Mouse (Mus musculus) myocyte (in vitro differentiated cells): ENCODE measurements around the gene Crebrf.

Experiments used
- CEBPB ChIP-seq: IDR thresholded peaks from 2 replicates; pipeline ENCODE4 v1.6.1; 2011; ENCODE audit warnings: mild to moderate bottlenecking, moderate library complexity; ENCODE audit not compliant: poor library complexity, insufficient read depth, severe bottlenecking
- E2F4 ChIP-seq: IDR thresholded peaks from one replicate; pipeline ENCODE4 v1.6.1; 2011; ENCODE audit warnings: mild to moderate bottlenecking, control low read depth, moderate library complexity; ENCODE audit not compliant: insufficient read depth
- MAX ChIP-seq: IDR thresholded peaks from one replicate; pipeline ENCODE4 v1.6.1; 2011; ENCODE audit warnings: low read depth, mild to moderate bottlenecking, control low read depth
- MYOD1 ChIP-seq, 3 experiments: IDR thresholded peaks; one replicate each; pipeline ENCODE4 v1.6.1; 2011; ENCODE audit warnings: control low read depth in 2 of 3, low read depth in 2 of 3, mild to moderate bottlenecking in 2 of 3, moderate library complexity in 1 of 3; ENCODE audit not compliant: insufficient read length in 2 of 3, control insufficient read depth in 1 of 3
- MYOG ChIP-seq, 3 experiments: IDR thresholded peaks; one replicate each; pipeline ENCODE4 v1.6.1; 2011; ENCODE audit warnings: control low read depth in 2 of 3, low read depth in 2 of 3, mild to moderate bottlenecking in 2 of 3; ENCODE audit not compliant: insufficient read length in 2 of 3, control insufficient read depth in 1 of 3, insufficient read depth in 1 of 3
- POLR2A ChIP-seq: IDR thresholded peaks from one replicate; pipeline ENCODE4 v1.6.1; 2011; ENCODE audit warnings: low read depth, mild to moderate bottlenecking, control low read depth, moderate library complexity; ENCODE audit not compliant: insufficient read length
- POLR2AphosphoS2 ChIP-seq: IDR thresholded peaks from one replicate; pipeline ENCODE4 v1.6.1; 2011; ENCODE audit warnings: low read depth, control low read depth; ENCODE audit not compliant: insufficient read length
- REST ChIP-seq: IDR thresholded peaks from one replicate; pipeline ENCODE4 v1.6.1; 2011; ENCODE audit warnings: mild to moderate bottlenecking, control low read depth, moderate library complexity; ENCODE audit not compliant: insufficient read depth, insufficient read length
- TCF12 ChIP-seq: IDR thresholded peaks from one replicate; pipeline ENCODE4 v1.6.1; 2011; ENCODE audit warnings: mild to moderate bottlenecking, control low read depth; ENCODE audit not compliant: poor library complexity, insufficient read depth, severe bottlenecking
- USF1 ChIP-seq: IDR thresholded peaks from one replicate; pipeline ENCODE4 v1.6.1; 2011; ENCODE audit warnings: low read depth, mild to moderate bottlenecking, control low read depth, moderate library complexity

DNA sequence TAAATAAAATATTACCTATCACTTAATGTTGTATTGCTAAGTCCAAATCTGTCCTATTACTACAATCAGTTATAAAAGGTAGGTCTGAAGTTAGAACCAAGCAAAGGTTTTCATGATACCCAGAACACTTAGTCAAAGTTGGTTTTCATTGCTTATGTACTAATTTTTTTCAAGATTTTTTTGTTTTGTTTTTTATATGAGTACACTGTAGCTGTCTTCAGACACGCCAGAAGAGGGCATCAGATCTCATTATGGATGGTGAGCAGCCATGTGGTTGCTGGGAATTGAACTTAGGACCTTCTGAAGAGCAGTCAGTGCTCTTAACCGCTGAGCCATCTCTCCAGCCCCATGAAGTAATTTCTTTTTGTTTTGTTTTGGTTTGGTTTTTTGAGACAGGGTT is 2.4 kb downstream of the Crebrf start:
- no peak for TF ChIP-seq TCF12
- no peak for TF ChIP-seq REST
- TF ChIP-seq POLR2A = no peak
- TF ChIP-seq MAX = no peak
- TF ChIP-seq E2F4 = no peak
- TF ChIP-seq CEBPB = no peak
- no peak for TF ChIP-seq MYOD1 (IDR thresholded peaks at IDR 0.05; ENCODE audit: control insufficient read depth in 1 of 3, insufficient read length in 2 of 3, low read depth in 2 of 3)
- TF ChIP-seq MYOG (IDR thresholded peaks at IDR 0.05; ENCODE audit: control insufficient read depth in 1 of 3, insufficient read depth in 1 of 3, insufficient read length in 2 of 3, low read depth in 2 of 3) = no peak
- TF ChIP-seq POLR2AphosphoS2 = no peak
- TF ChIP-seq USF1 = no peak
